Mouse (Mus musculus) left cerebral cortex, adult 18-20 months (tissue): ENCODE measurements around the gene Phf2. TPM values are rescaled to one million over a fixed set of nuclear protein-coding genes. Genes with fewer than 3 reads are reported as not detected.
"Not testable (repeated sequence)": the region's sequence is repeated elsewhere in the genome, so short reads cannot be mapped to it uniquely, and the experiment has no call there.

ENCODE experiments used
- DNase-seq, 2 experiments: peaks; one replicate each; pipeline ENCODE4 v3.0.0; 2021 to 2022; ENCODE audit warnings: low spot score in 2 of 2, mixed read lengths in 1 of 2
- total RNA-seq, 2 experiments: library from RNA; stranded (reverse); gene quantifications; 2 replicates each; pipeline ENCODE4 v1.2.3; 2021

Phf2 gene
- total RNA-seq, 2 experiments from 2014 or later, result 34.8 to 39.7 TPM

DNA sequence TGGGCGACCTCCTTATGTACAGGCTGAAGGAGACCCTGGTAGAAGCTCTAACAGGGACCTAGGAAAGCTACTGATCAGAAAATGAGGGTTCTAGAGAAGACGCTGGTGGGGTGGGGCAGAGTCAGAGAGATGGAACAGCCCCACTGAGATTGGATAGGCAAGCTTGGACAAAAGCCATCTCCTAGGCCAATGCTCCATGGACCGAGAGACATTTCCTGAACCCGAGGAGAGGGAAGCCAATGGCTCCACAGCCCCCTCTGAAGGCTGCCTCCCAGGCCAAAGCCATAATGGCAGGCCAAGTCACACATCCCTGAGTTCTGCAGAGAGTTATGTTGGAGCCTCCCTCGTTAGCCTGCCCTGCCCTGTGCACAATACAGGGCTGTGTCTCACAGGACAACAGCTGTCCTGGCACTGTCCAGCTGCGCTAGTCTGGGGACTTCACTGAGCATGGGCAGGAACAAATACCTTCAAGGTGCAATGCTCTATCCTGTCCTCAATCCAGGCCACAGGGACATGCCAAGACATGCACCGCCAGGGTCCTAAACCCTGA lies 60.6 kb downstream of the Phf2 start:
- no peak for DNase-seq

DNA sequence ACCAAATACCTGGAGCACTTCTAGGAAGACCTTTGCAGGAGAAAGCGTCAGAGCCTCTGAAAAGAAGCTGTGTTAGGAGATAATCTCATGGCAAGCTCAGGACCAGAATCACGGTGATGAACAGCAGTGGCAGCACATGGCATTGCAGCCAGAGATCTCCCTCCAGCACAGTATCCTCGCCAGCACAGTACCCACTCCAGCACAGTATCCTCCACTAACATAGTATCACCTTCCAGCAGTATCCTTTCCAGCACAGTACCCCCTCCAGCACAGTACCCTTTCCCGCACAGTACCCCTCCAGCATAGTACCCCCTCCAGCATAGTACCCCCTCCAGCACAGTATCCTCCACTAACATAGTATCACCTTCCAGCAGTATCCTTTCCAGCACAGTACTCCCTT lies 61.3 kb downstream of the Phf2 start:
- not testable (repeated sequence) for DNase-seq

DNA sequence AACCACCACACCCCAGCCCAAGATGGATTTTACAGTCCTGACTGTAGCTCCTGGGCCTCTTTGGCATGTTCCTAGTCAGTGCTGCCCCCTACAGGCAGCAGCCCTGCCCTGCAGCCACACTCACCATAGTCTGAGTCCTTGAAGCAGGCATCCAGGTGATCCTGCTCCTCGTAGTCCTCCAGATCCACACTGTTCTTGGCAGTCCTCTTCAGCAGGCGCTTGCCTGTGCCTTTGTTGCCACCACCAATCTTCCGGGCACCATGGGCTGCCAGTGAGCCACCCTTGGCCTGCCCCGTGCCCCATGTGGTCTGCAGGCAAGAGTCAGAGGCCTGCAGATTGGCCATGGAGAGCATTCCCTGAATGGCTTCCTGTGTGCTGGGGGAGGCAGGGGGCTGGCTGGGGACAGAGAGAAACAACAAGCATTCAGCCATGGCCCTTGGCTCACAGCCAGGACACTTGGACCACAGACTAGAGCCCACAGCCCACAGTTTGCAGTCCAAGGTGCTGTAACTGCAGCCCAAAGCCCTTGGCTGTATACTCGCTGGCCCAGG lies 63.4 kb downstream of the Phf2 start:
- DNase-seq, result peak; percentile 60 to 63

DNA sequence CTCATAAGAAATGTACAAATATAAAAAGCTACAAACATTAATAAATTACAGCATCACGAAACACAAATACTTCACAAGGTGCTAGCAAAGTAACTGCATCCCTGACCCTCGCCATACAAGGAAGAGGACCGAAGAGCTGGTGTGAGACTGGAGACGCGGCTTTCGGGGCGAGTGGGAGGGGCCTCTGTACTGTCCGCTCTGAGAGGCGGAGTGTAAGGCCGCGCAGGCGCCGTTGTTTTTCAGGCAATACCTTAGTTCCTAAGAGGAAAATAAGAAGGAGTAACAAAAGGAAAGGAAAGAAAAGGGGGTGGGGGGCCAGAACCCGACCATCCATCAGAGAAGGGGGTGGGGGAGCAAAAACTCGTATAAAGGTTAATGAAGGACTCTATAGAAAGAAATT lies 68.7 kb downstream of the Phf2 start:
- no peak for DNase-seq

DNA sequence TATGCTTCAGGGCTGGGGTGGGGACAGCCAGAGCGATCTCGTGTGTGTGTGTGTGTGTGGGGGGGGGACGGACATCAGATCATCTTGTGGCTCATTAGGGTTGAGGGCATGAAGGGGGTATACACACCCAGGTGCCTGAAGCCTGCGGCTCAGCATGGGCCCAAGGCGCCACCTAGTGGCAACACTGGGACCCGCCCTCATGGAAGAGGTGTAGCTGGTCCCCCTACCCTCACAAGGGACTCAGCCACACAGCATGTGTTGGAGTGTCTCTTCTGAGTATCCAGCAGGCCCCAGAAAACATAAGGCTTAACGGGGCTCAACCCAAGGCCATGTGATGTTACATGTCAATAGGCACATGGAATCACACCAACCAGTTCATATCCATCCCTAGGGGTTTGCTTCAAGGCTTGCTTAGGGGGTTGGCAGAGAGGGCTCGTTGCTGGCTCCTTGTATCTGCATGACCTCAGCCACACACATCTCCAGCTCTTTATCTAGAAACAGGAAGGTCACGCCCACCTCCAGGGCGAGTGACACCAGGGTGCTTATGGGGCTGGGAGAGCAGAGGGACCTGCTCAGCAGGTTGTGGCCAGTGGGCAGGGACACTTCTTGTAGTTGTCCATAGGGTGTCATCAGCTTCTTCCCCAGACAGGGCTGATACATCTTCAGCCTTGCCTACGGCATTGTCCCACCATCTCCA lies 69.9 kb downstream of the Phf2 start:
- peak; percentile 62 to 78 for DNase-seq

DNA sequence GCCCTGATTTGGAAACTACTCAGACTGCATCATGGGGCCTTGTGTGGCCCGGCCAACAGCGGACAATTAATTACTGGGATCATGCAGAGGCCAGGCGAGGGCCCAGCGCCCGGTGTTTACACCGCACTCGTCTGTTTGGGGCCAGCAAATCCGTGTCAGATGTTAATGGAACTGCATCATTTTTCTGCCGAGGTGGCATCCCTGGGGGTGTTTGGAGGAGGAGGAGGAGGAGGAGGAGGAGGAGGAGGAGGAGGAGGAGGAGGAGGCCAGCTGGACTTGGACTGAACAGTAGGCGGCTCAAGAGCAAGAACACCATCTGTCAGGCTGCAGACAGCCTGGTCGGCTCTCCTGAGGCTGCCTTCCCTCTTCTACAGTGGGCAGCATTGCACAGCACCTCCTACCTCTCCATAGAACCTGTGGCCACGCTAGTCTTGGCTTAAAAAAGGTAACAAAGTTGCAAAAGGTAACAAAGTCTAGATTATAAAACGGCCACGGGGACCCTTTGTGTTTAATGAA lies 72.6 kb downstream of the Phf2 start:
- DNase-seq, result no peak

DNA sequence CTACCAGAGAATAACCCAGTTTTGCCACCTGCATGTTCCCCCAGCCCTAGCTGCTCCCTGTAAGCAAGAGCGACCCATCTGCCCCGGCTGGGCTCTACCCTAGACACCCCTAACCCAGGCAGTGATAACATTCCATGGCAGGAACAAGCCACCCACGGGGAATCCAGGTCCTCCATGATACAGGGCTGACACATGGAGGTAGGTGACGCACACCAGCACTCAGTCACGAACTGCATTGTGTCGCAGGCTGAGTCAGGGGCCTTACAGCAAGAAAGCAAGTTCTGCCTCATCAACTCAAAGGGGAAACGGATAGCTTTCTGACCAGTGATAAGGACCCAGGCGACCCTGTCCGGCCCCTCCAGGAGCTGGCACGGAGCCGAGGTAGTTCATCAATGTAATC lies 74.0 kb downstream of the Phf2 start:
- DNase-seq, result no peak

DNA sequence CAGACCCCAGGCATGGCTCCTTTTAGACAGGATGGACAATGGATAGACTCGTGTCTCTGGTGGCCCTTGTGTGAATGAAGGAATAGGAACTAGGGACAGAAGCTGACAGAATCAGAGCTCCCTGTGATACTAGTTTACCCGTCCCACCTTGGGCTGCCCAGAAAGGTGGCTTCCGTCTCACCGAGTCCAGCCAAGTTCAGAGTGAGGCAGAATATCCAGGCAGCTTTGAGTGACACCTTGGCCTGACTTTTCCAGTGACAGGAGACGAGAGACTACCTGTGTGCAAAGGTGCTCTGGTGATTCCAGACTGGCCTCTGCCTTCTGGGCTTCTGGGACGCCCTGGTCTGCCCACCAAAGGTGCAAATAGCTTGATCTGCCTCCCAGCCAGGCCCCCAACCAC lies 75.2 kb downstream of the Phf2 start:
- DNase-seq, result no peak

DNA sequence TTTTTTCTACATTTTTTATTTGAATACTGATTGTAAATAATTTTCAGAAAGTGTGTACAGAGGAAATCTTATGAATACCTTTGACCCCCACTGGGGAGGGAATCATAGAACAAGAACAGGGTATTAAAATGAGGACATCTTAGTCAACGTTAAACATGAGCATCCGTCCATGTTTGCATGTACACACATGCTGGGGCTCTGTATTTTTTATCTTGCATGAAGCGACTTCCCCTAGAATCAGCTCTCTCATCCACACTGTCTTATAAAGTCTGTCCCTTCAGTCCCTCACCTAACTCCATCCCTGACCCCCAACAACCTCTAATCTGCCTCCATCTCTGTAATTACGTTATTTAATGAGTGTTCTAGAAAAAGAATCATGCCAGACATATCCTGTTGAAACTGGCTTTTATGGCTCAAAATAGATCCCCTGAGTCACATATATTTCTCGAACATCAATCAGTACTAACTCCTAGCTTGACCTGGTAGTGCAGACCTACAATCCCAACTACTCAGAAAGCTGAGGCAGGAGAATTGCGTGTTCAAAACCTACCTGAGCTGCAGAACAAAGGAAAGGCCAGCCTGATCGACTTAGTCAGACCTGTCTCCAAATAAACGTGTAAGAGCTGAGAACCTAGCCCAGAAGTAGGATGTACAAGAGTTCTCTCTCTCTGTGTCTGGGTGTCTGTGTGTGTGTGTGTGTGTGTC lies 86.2 kb downstream of the Phf2 start:
- DNase-seq, result no peak

DNA sequence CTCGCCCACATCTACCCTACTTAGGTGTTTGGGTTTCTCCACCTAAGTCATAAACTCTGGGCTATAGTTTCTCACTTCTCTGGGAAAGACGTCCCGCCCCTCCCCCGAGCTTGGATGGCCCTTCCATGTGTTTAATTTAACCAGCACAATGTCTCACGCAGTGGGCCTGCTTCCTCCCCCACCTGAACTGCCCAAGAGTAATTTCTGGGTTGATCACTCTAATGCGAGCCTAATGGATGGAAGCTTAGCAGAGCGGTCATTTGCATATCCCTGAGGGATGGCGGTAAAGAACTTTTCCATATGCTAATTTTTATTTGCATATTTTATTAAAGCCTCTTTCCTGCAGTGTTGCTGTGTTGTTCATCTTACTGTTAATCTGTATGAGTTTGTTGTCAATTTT lies 86.8 kb downstream of the Phf2 start:
- no peak for DNase-seq

DNA sequence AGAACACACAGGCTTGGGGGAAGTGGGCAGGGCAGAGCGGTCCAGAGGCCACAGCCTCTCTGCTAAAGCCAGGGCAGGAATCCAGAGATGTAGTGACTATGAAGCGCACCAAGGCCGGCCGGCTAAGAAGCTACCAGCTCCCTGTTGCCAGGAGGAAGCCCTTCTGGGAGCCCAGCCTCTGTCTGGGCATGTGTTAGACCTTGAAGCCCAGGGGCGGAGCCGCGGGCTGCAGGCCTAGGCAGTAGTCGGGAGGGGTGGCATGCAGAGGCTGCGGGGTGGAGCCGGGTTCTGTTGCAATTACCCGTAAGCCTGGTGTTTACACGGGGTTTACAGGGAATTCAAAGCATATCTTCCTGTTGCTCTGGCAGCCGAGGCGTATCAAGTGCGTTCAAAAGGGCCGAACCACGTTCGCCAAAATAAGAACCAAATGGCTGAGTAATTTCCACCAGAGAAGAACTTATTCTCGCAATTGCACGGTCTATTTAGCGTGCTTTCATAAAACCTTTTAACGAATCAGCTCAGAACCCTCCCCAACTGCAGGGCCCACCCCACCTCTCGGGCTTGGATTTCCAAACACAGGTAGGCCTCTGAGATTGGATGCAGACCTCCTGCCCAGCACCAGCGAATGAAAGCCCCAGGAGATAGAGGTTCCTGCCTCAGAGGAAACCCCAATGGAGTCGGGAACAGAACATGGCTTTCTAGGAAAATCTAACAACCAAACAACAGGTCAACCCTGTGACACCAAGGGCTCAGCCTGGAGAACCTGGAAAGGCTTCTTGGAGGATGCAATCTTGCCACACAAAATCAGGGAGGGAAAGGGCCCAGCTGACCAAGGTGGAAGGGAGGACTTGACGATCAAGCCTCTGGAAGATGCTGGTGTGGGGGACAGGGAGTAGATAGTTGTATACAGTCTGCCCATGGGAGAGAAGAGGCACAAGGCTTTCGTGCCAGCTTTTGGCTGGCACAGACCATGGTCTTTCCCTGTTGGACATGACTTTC lies 87.9 kb downstream of the Phf2 start:
- no peak for DNase-seq

DNA sequence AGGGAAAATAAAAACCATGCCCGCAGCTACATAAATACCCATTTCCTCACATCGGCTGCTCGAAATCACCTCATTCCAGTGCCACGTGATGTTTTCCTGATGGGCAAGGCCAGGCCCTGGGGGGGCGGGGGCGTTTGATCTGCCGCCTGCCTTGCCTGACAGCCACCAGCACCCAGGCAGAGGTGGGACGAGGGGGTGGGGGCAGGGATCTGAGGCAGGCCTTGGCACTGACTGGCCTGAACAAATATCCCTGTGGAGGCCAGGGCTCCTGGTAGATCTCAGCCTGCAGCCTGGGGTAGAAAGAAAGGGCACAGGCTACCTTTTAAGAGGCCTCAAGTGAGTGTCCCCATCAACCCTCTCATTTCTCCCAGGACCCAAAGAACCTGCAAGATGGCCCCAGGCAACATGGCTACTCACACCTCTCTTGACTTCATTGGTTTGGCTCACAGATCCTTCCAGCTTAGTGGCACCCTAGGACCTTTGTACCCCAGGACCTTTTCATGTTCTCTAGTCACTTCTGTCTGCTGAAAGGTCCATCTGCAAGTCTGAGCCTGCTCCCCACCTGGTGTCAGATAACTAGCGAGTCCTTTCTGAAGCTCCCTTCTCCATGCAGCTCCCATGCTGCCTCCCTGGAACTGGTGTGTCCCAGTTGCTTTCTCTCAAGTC lies 90.4 kb downstream of the Phf2 start:
- DNase-seq, result no peak

DNA sequence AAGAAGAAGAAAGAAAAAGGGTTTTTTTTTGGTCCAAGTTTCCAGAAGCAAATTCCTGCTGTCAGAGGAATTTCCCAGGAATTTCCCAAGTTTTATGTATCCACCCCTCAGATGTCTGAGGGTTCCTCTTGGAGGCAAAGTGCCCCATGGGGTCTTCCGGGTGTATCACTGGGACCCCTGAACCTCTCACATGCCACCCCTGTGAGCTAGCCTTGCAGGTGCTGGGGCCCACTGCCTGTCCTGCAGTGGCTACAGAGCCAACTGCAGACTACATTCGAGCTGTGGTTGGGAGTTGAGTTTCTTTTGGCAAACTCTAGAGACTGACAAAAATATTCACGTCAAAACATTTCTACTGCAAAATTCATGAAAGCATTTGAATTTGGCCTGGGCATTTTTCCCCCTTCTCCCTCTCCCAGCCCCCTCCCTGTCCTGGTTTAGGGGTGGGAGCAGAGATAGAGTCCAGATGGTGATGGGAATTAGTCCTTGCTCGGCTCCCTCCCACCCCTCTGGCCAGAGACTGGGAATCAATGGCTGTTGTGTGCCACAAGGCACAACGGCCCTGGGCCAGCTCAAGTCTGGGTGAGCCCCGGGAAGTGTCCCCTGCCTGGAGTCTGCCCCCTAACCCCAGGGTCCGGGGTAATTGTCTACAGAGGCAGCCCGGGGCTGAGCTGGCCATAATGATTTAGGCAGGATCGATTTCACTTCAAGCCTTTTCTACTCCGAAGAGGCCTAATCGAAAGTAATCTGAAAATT lies 91.2 kb downstream of the Phf2 start:
- DNase-seq, result no peak

DNA sequence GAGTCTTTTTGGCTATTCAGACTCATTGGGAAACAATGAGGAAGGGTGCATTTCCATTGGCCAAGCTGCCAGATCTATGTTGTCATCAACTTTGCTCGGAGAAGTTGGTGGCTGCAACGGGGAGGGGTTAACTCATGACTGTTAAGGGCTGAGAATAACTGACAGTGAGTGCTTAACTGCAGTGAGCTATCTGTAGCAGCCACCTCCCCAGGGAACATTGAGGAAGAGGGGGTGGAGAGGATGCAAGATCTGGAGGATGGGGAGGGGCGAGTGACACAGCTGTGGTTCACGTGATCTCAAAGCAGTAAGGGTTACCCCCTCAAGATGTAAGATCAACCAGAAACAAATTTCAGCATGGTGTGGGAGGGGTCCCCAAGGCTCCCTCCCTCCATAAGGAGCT lies 92.8 kb downstream of the Phf2 start:
- DNase-seq, result no peak

DNA sequence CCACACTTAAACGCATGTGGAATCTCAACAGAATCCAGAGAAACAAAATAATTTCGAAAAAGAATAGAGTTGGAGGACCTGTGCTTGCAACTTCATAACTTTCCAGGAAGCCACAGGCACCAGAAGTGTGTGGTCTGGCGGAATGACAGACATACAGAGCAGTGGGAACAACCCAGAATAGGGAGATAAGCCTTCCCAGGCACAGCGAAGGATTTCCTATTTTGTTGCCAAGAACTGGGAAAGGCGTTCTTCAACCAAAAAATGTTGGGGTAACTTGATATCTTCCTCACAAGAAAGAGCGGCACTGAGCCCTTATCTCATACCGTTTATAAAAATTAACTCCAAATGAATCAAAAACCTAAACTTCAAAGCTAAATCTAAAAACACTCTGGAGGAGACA lies 96.4 kb downstream of the Phf2 start:
- no peak for DNase-seq

DNA sequence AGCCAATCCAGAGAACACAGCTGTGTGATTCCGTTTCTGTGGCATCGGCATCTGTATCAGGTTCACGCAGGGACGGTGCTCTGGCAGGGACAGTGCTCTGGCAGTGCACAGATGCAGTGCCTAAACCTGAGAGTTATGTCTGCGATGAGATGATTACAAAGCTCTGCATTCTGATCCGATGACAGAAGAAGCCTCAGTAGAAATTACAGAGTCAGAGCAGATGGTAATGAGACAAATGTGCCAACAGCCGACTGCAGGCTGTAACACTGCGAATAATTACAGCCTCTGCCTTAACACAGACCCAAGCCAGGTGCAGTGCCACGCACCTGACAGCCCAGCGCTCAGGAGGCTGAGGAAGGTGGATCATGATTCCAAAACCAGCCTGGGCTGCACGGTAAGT lies 102.8 kb downstream of the Phf2 start:
- no peak for DNase-seq

DNA sequence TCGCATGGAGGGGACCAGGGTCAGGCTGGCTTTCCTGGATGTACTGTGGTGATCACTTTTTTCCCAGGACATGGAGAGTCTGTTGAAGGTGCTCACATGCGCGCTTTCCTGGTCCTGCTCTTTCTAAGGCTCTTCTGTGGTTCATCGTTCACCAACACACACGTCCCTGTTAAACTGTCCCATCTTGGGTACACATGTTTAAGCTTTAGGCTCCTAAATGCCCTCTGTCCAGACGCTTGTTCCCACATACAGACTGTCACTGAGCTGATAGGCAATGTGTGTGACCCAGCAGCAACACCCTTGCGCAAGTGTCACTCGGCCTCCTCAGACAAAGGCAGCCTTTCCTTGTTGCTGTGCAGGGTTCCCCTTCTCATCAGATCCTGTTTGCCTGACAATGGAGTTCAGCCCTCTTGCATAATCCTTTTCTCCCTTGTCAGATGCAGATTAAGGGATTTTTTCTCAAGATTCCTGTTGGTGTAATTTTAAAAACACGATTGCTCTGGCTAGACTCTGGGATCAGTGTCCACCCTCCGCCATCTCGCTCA lies 107.1 kb downstream of the Phf2 start:
- DNase-seq, result no peak

DNA sequence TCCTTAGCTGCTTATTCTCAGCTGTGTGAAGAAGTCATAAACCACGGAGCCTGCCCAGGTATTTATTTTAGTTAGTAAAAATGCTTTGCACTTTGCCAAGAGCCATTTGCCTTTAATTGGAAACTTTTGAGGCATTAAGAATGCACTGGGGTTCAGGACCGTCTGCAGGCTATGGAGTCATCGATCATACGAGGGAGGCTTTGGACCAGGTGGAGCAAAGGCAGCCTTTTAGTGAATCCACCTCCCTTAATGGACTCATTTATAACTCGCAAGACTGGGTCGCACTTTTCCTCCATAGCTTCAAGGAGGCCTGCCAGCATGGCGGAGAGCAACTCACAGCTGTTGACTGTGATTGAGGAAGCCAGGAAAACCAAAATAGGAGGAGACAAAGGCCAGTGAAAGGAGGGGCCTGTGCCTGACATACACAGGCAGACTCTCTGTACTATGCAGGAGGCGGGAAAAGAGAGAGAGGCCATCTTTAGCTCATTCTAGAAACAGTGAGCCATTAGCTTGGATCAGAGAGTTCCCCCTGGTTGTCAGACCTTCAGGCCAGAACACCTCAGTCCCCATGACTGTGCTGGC lies 110.0 kb downstream of the Phf2 start:
- no peak for DNase-seq

DNA sequence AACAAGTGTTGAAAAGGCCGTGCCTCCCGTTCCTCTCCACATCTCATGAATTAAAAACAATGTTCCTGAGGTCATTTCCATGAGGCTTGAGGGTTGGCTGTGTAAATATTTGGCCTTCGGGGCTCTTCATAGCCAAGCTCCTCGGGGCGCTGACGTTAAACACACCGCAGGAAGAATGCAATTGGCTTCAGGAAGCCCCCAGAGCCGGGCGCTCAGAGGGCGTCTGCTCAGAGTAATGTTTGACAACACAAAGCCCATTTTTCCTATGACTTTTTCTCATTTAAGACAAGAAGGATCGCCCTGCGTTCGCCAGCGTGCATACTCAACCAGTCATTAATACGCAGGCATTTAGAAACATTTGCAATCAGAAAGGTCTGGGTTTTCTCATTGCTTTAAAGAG lies 114.2 kb downstream of the Phf2 start:
- no peak for DNase-seq
